Mouse (Mus musculus) left cerebral cortex, postnatal 14 days (tissue): ENCODE measurements around the gene Arid3c. TPM values are rescaled to one million over a fixed set of nuclear protein-coding genes. Genes with fewer than 3 reads are reported as not detected.
A peak's percentile ranks its signal among the peaks of the same experiment; 100 is the strongest.
"Not testable (repeated sequence)": the region's sequence is repeated elsewhere in the genome, so short reads cannot be mapped to it uniquely, and the experiment has no call there.

ENCODE experiments used
- DNase-seq, 2 experiments: peaks; one replicate each; pipeline ENCODE4 v3.0.0; 2021 to 2022; ENCODE audit warnings: low spot score in 2 of 2, mixed read lengths in 1 of 2
- intact Hi-C: fragments of 180-260 bp; cut with DNase I; formaldehyde crosslinking; loops from one replicate; pipeline ENCODE4 v1.15.1; 2025
- long read RNA-seq, 2 experiments: library from polyadenylated mRNA; stranded (forward); transcript quantifications; one replicate each; pipeline ENCODE4 v2.0.0; 2021
- total RNA-seq, 2 experiments: library from RNA; stranded (reverse); gene quantifications; 2 replicates each; pipeline ENCODE4 v1.2.3; 2021

Arid3c gene
- total RNA-seq = under 1 TPM; 0.38 to 0.48 TPM
- long read RNA-seq, experiment 1 = 0 reads
- long read RNA-seq, experiment 2 = 0 reads

GRCm38 (mm10) chr4:41731052-41731765 lies at the start of gene Arid3c:
Arid3c (minus strand) TSS chr4:41731142.
- no peak for DNase-seq
- intact Hi-C loops = no loop called here

GRCm38 (mm10) chr4:41775840-41776239 lies 44.9 kb upstream of the Arid3c start:
- intact Hi-C loops, DNase-seq: not testable (repeated sequence)

GRCm38 (mm10) chr4:41774506-41774905 lies 43.6 kb upstream of the Arid3c start:
- intact Hi-C loops = not testable (repeated sequence)

GRCm38 (mm10) chr4:41774002-41774401 lies 43.1 kb upstream of the Arid3c start, which contains the start of gene Ccl27a:
Ccl27a (minus strand) TSS chr4:41774247.
- intact Hi-C loops = not testable (repeated sequence)
- peak; percentile 75 to 78 for DNase-seq

More at GRCm38 (mm10) chr4:41774506-41774905, 43.6 kb upstream of the Arid3c start:
- not testable (repeated sequence) for DNase-seq

- DNase-seq, intact Hi-C loops: not testable (repeated sequence)
Measured at GRCm38 (mm10) chr4:41773502-41773901, 42.6 kb upstream of the Arid3c start.

GRCm38 (mm10) chr4:41772946-41773345 lies 42.0 kb upstream of the Arid3c start:
- DNase-seq, intact Hi-C loops: not testable (repeated sequence)

GRCm38 (mm10) chr4:41767301-41767700 lies 36.4 kb upstream of the Arid3c start:
- intact Hi-C loops, DNase-seq: not testable (repeated sequence)

- DNase-seq, intact Hi-C loops: not testable (repeated sequence)
Measured at GRCm38 (mm10) chr4:41763176-41763575, 32.2 kb upstream of the Arid3c start.

- DNase-seq = peak in 1 of 2 experiments; percentile 58
- intact Hi-C loops = not testable (repeated sequence)
Measured at GRCm38 (mm10) chr4:41762688-41763114, 31.8 kb upstream of the Arid3c start.

GRCm38 (mm10) chr4:41762099-41762687 lies 31.3 kb upstream of the Arid3c start:
- intact Hi-C loops = no loop called here
- DNase-seq = no peak

GRCm38 (mm10) chr4:41761680-41762079 lies 30.7 kb upstream of the Arid3c start:
- no peak for DNase-seq
- intact Hi-C loops = no loop called here

GRCm38 (mm10) chr4:41760911-41761310 lies 30.0 kb upstream of the Arid3c start:
- no peak for DNase-seq
- intact Hi-C loops = no loop called here

- DNase-seq = peak; percentile 75 to 78
Measured at GRCm38 (mm10) chr4:41760288-41760721, 29.4 kb upstream of the Arid3c start.

GRCm38 (mm10) chr4:41759656-41760287 lies 28.8 kb upstream of the Arid3c start:
- intact Hi-C loops = no loop called here
- no peak for DNase-seq

More at GRCm38 (mm10) chr4:41760288-41760721, 29.4 kb upstream of the Arid3c start:
- intact Hi-C loops = no loop called here

- intact Hi-C loops = no loop called here
- peak in 1 of 2 experiments; percentile 49 for DNase-seq
Measured at GRCm38 (mm10) chr4:41759206-41759605, 28.3 kb upstream of the Arid3c start.

GRCm38 (mm10) chr4:41758701-41759100 lies 27.8 kb upstream of the Arid3c start:
- no peak for DNase-seq
- intact Hi-C loops = no loop called here

- DNase-seq = no peak
Measured at GRCm38 (mm10) chr4:41758021-41758420, 27.1 kb upstream of the Arid3c start.

GRCm38 (mm10) chr4:41757321-41757720 lies 26.4 kb upstream of the Arid3c start:
- intact Hi-C loops = no loop called here
- DNase-seq = no peak

More at GRCm38 (mm10) chr4:41758021-41758420, 27.1 kb upstream of the Arid3c start:
- intact Hi-C loops = no loop called here

- no peak for DNase-seq
- intact Hi-C loops = no loop called here
Measured at GRCm38 (mm10) chr4:41756440-41756839, 25.5 kb upstream of the Arid3c start.
